Mouse (Mus musculus) heart, embryonic 13.5 days (tissue): ENCODE measurements around the gene Zfp692. TPM values are rescaled to one million over a fixed set of nuclear protein-coding genes. Genes with fewer than 3 reads are reported as not detected.

Experiments
- ATAC-seq: fragments of 200-750 bp; cut with Nextera tagmentation; 2 replicates; pipeline ENCODE4 v1.8.0; 2017; ENCODE audit warnings: moderate TSS enrichment; ENCODE audit not compliant: insufficient number of reproducible peaks, low FRiP score, low TSS enrichment; ENCODE audit errors: extremely low read depth
- H3K27ac ChIP-seq: fragments of 300-500 bp; sonication (generic); replicated peaks from 2 replicates; pipeline ENCODE4 v1.5.1; 2015; ENCODE audit warnings: moderate library complexity, mild to moderate bottlenecking, inconsistent platforms
- H3K27me3 ChIP-seq: fragments of 300-500 bp; sonication (generic); replicated peaks from 2 replicates; pipeline ENCODE4 v1.6.1; 2015; ENCODE audit warnings: mild to moderate bottlenecking, inconsistent platforms
- H3K36me3 ChIP-seq: fragments of 300-500 bp; sonication (generic); 2 replicates; pipeline ENCODE4 v1.6.1; 2015; ENCODE audit warnings: mild to moderate bottlenecking, inconsistent platforms
- H3K4me1 ChIP-seq: fragments of 300-500 bp; sonication (generic); 2 replicates; pipeline ENCODE4 v1.6.1; 2015; ENCODE audit warnings: inconsistent platforms
- H3K4me2 ChIP-seq: fragments of 300-500 bp; sonication (generic); 2 replicates; pipeline ENCODE4 v1.6.1; 2015; ENCODE audit warnings: inconsistent platforms, mild to moderate bottlenecking, moderate library complexity
- H3K4me3 ChIP-seq: fragments of 300-500 bp; sonication (generic); 2 replicates; pipeline ENCODE4 v1.5.1; 2015; ENCODE audit warnings: moderate library complexity, mild to moderate bottlenecking, inconsistent platforms
- H3K9ac ChIP-seq: fragments of 300-500 bp; sonication (generic); 2 replicates; pipeline ENCODE4 v1.6.1; 2015; ENCODE audit warnings: inconsistent platforms, mild to moderate bottlenecking, moderate library complexity
- H3K9me3 ChIP-seq: fragments of 300-500 bp; sonication (generic); 2 replicates; pipeline ENCODE4 v1.6.1; 2016; ENCODE audit warnings: inconsistent platforms
- WGBS: fragments of 180-500 bp; shearing (Covaris S2); methylation state at CpG from one replicate; pipeline ENCODE4 v1.1.7; 2015; ENCODE audit warnings: mixed read lengths; 5-methylcytosine and 5-hydroxymethylcytosine counted together
- polyA plus RNA-seq: library from polyadenylated mRNA; unstranded; fragments of >200 nt; fragmentation: Nextera tagmentation; extraction: Ambion mirVana; gene quantifications from 2 replicates; pipeline ENCODE4 v1.2.1, GENCODE M21; 2015

The Zfp692 gene
- polyA plus RNA-seq: 12.4 and 15.5 TPM in 2 replicates

DNA sequence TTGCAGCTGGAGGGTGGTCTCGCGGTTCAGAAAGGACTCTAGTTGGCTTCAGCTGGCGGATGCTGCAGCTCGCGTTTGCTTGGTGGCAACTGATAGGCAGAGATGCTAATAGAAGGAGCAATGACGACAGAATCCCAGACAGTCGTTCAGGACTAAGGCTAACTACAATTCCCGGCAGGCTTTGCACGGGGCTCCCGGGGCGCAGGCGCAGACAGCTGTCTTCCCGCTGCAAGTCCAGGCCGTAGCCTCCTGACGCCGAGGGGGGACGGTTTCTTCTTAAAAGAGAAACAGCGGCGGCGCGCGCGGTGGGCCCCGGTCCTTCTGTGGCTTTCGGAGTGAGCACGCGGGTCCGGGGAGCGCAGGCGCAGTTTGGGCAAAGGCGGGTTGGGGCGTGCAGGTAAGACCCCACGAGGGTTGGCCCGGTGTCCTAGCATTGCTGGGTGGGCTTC, at the start of gene Zfp692:
TSS of gene Zfp692 (plus strand) at position 210 of the 449 bp plus-strand sequence.
- peak within 1 kb of the TSS; percentile 82 for H3K9ac ChIP-seq
- H3K27ac ChIP-seq: peak within 1 kb of the TSS; percentile 28; the same call in 1 of the 2 replicates
- peaks cover 16% of the 10 kb centered on the region for H3K4me1 ChIP-seq
- H3K27me3 ChIP-seq: no peaks in the 10 kb centered on the region
- H3K36me3 ChIP-seq: peaks cover 15% of the 10 kb centered on the region; the same call in 1 of the 2 replicates
- WGBS: under 1% methylated on average over 34 of the region's 34 CpGs
- H3K4me3 ChIP-seq: peak within 1 kb of the TSS; percentile 66
- H3K9me3 ChIP-seq: no peaks in the 10 kb centered on the region
- peak within 1 kb of the TSS; percentile 79 for H3K4me2 ChIP-seq
- ATAC-seq: peak; percentile 52; the same call in 1 of the 2 replicates

DNA sequence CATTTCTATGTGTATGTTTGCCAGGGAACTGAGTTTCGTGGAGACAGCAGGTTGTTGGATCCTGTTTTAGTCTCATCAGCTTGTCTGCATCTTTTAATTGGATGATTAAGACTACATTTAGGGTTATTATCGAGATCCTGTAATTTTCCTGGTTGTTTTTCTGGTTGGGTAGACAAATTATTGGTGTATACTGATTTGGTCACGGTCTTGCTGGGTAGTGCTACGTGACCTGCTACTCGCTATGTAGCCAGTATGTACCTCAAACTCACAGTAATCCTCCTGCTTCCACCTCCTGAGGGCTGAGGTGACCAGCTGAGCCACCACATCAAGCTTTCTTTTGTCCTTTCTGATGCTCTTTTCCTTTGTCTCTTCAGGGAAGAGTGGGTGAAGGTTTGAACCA, 49.1 kb upstream of the Zfp692 start:
- H3K36me3 ChIP-seq: no peaks in the 10 kb centered on the region
- no peak overlapping the region for H3K9ac ChIP-seq
- H3K9me3 ChIP-seq: no peaks in the 10 kb centered on the region
- H3K4me3 ChIP-seq: no peak overlapping the region
- no peak for ATAC-seq
- 77% methylated on average over 5 of the region's 5 CpGs for WGBS
- no peaks in the 10 kb centered on the region for H3K27me3 ChIP-seq
- no peak overlapping the region for H3K4me2 ChIP-seq
- H3K4me1 ChIP-seq: no peaks in the 10 kb centered on the region
- H3K27ac ChIP-seq: no peak overlapping the region

DNA sequence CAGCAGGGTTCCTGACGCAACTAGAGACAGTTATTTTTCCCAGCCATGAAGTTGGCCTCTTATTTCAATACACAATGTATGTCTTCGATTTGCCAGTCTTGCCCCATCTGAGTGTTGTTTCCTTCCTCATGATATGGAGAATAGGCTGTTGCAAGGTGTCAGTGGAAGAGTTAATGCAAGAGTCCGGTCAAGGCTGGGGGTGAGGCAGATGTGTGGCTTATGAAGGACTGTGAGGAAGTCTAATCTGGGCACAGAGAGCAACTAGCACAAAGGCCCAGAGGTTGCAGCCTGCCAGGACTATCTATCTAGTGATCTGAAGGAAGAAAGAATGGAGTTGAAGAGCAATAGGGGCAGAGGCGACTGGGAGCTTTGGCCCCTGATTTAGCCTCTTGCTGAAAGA, 46.7 kb upstream of the Zfp692 start:
- no peaks in the 10 kb centered on the region for H3K9me3 ChIP-seq
- no peaks in the 10 kb centered on the region for H3K4me1 ChIP-seq
- H3K4me3 ChIP-seq: no peak overlapping the region
- H3K9ac ChIP-seq: no peak overlapping the region
- H3K27ac ChIP-seq: no peak overlapping the region
- WGBS: 75% methylated on average over 4 of the region's 4 CpGs
- H3K36me3 ChIP-seq: no peaks in the 10 kb centered on the region
- H3K4me2 ChIP-seq: no peak overlapping the region
- no peak for ATAC-seq
- no peaks in the 10 kb centered on the region for H3K27me3 ChIP-seq

DNA sequence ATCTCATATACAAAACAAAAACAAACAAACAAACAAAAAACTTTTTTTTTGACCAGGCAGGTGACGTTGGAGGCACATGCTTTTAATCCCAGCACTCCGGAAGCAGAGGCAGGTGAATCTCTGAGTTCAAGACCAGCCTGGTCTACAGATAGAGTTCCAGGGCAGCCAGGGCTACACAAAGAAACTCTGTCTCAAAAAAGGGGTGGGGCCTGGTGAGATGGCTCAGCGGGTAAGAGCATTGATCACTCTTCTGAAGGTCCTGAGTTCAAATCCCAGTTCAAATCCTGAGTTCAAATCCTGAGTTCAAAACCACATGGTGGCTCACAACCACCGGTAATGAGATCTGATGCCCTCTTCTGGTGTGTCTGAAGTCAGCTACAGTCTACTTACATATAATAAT, 45.0 kb upstream of the Zfp692 start:
- 81% methylated on average over 4 of the region's 4 CpGs for WGBS
- H3K4me2 ChIP-seq: no peak overlapping the region
- H3K36me3 ChIP-seq: no peaks in the 10 kb centered on the region
- H3K4me3 ChIP-seq: no peak overlapping the region
- H3K27me3 ChIP-seq: no peaks in the 10 kb centered on the region
- no peak overlapping the region for H3K9ac ChIP-seq
- H3K4me1 ChIP-seq: no peaks in the 10 kb centered on the region
- ATAC-seq: no peak
- no peak overlapping the region for H3K27ac ChIP-seq
- H3K9me3 ChIP-seq: no peaks in the 10 kb centered on the region

DNA sequence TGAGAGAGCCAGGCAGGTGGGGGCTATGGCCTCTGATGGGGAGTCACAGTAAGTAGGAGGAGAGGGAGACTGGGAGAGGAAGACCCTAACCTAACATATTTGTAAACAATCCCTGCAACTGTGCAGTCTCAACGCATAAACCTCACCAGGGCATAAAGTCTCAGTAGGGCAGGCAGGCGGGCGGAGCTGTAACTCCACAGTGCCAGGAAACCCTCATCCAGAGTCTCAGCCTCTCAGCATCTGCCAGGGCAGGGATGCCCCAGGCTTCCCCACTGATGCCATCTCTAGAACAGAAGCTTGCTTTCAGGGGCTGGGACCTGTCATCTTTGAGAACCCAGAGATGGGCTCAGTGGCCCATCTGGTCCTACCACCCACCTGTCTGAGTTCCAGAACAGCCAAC, 44.5 kb upstream of the Zfp692 start:
- Histone ChIP-seq H3K9ac (no peak overlapping the region), H3K4me2 (no peak overlapping the region), H3K36me3 (no peaks in the 10 kb centered on the region), H3K4me3 (no peak overlapping the region), H3K9me3 (no peaks in the 10 kb centered on the region), H3K4me1 (no peaks in the 10 kb centered on the region), H3K27ac (no peak overlapping the region), H3K27me3 (no peaks in the 10 kb centered on the region)
- WGBS: 88% methylated on average over 3 of the region's 3 CpGs
- ATAC-seq: no peak

DNA sequence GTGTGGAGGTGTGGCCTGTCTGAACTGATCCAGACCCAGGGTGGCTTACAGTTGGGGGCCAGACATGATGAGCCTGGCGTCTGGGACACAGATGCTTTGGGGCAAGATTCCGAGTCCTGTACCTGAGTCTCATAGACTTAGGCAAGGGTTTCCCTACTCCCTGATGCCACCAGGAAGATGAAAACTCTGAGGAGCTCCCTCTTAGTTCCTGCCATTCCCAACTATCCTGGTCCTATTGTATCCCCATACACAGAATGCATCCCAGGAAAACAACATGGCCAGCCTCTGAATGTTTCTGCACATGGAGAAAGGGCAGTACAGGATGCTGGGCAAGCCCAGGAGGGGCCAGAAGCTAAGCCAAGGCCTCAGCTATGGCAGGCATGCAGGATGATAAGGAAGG, 43.4 kb upstream of the Zfp692 start:
- no peak overlapping the region for H3K27ac ChIP-seq
- H3K27me3 ChIP-seq: no peaks in the 10 kb centered on the region
- 66% methylated on average over 2 of the region's 2 CpGs for WGBS
- H3K36me3 ChIP-seq: no peaks in the 10 kb centered on the region
- no peak overlapping the region for H3K4me2 ChIP-seq
- no peaks in the 10 kb centered on the region for H3K4me1 ChIP-seq
- ATAC-seq: no peak
- H3K9ac ChIP-seq: no peak overlapping the region
- no peak overlapping the region for H3K4me3 ChIP-seq
- H3K9me3 ChIP-seq: no peaks in the 10 kb centered on the region

DNA sequence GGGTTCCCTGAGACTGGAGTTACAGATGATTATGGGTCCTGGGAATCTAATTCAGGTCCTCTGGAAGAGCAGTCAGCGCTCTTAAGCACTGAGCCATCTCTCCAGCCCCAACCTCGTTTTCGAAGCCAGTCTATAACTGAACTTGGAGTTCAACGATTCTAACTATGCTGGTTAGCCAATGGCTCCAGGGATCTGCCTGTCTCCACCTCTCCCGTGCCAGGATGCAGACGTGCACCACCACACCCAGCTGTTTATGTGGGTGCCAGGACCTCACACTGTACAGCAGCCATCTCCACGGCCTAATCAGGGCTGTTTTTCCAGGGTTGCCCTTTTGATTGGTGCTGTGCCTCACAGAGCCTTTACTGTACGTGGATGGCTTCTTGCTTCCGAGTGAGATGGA, 42.3 kb upstream of the Zfp692 start:
- Histone ChIP-seq H3K9me3 (no peaks in the 10 kb centered on the region), H3K4me2 (no peak overlapping the region), H3K27me3 (no peaks in the 10 kb centered on the region), H3K27ac (no peak overlapping the region), H3K9ac (no peak overlapping the region), H3K4me1 (no peaks in the 10 kb centered on the region), H3K4me3 (no peak overlapping the region), H3K36me3 (no peaks in the 10 kb centered on the region)
- WGBS: 71% methylated on average over 9 of the region's 9 CpGs
- no peak for ATAC-seq

DNA sequence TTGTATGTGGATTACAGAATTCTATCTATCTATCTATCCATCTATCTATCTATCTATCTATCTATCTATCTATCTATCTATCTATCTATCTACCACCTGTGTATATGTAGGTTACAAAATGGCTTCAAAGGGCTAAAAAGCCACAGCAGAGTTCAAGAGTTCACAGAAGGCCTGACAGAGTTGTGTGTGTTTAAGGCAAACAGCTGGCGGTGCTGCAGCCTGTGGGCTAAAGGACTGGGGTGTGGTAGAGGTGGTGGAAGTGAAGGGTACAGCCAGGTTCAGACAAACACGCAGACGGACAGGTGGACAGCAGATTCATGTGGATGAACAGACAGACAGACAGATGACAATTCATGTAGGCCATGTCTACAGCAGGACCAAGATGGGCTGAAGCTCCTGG, 38.6 kb upstream of the Zfp692 start:
- Histone ChIP-seq H3K4me3 (no peak overlapping the region), H3K4me2 (no peak overlapping the region), H3K27ac (no peak overlapping the region), H3K9me3 (no peaks in the 10 kb centered on the region), H3K27me3 (peaks cover 11% of the 10 kb centered on the region; the same call in 1 of the 2 replicates), H3K36me3 (no peaks in the 10 kb centered on the region), H3K4me1 (no peaks in the 10 kb centered on the region), H3K9ac (no peak overlapping the region)
- 81% methylated on average over 3 of the region's 3 CpGs for WGBS
- no peak for ATAC-seq

DNA sequence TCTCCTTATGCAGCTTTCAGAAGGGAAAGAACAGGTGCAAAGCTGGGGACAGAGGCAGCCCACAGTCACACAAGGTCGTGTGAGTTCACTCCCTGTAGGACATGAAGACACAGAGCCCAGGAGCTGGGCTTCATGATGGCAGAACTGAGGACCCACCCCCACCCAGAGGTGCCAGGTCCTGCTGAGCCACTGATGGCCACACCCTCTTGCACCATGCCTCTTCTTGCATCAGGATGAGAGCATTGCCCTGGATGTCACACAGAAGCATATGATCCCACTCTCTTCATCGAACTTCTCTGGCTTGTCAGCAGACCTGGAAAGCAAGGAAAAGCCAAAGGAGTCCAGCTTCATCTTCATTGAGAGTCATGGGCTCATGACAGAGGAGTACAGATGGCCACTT, 32.3 kb upstream of the Zfp692 start, which contains the start of gene 4930438A08Rik:
TSS of gene 4930438A08Rik (plus strand) at position 228 of the 400 bp plus-strand sequence.
- Histone ChIP-seq H3K9me3 (no peaks in the 10 kb centered on the region), H3K36me3 (no peaks in the 10 kb centered on the region), H3K9ac (no peak within 1 kb of the TSS), H3K4me1 (no peaks in the 10 kb centered on the region), H3K27ac (no peak within 1 kb of the TSS), H3K27me3 (peaks cover 39% of the 10 kb centered on the region), H3K4me2 (no peak within 1 kb of the TSS), H3K4me3 (no peak within 1 kb of the TSS)
- WGBS: 60% methylated on average over 2 of the region's 2 CpGs
- ATAC-seq: no peak

DNA sequence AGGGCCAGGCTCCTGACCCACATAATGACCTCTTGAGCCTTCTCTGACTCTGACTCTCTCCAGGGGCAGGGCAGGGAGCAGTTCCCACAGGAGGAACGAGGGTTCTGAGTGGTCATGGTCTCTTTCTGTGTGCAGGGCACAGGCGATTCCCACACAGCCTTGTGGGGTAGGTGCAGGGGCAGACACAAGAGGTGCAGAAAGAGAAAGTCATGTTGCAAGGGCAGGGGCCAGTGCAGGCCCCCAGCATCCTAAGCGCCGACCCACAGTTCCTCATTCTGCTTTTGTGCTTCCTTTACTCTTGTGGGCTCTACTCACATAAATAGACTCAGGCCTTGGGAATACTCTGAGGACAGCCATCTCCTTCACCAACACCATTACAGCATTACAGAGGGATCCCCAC, 31.1 kb upstream of the Zfp692 start:
- Histone ChIP-seq H3K4me1 (no peaks in the 10 kb centered on the region), H3K27me3 (peaks cover 38% of the 10 kb centered on the region), H3K9me3 (no peaks in the 10 kb centered on the region), H3K4me2 (no peak overlapping the region), H3K27ac (no peak overlapping the region), H3K4me3 (no peak overlapping the region), H3K9ac (no peak overlapping the region), H3K36me3 (no peaks in the 10 kb centered on the region)
- WGBS: 73% methylated on average over 4 of the region's 4 CpGs
- no peak for ATAC-seq

DNA sequence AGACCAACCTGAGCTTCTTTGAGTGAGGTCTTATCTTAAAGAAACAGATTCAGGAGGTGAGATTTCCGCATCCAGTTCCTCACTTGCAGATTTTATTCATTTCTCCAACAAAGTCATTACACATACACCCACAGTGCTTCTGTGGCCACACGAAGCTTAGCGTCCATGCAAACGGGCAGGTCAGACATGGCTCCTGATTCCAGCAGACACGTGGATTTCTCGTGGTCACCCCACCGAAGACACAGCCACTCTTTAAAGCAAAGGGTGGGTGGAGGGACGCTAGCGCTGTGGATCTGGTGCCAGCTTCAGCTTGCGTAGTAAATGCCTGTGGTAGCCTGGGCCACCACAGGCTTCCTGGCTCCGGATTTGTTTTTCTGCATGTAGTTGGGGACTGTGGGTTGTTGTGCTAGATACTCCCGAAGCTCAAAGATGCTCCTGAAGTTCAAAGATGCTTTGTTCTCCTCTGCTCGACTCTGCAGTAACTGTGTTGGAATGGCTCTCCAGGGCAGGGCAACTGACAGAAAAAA, 24.8 kb upstream of the Zfp692 start:
- no peak overlapping the region for H3K9ac ChIP-seq
- no peak for ATAC-seq
- H3K27me3 ChIP-seq: peaks cover 43% of the 10 kb centered on the region
- H3K4me3 ChIP-seq: no peak overlapping the region
- no peak overlapping the region for H3K27ac ChIP-seq
- WGBS: 80% methylated on average over 13 of the region's 13 CpGs
- H3K4me1 ChIP-seq: no peaks in the 10 kb centered on the region
- H3K9me3 ChIP-seq: no peaks in the 10 kb centered on the region
- no peak overlapping the region for H3K4me2 ChIP-seq
- no peaks in the 10 kb centered on the region for H3K36me3 ChIP-seq

DNA sequence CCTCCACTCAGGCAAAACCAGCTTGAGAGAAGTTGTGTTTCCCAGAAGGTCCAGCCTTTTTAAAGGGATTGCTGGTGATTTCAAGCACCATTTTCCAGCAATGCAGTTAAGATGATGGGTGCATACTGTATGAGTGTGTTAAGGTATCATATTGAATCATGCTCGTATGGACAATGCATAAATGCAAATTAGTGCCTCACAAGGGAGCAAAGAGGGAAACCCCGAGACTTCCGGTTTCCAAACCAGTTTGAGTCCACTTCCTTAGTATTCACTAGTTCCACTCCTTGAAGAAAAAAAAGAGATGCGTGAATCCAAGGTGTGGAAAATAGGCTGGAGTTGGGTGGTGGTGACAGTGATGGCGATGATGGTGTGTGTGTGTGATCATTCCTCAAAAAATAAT, 24.4 kb upstream of the Zfp692 start:
- Histone ChIP-seq H3K4me1 (no peaks in the 10 kb centered on the region), H3K36me3 (no peaks in the 10 kb centered on the region), H3K27ac (no peak overlapping the region), H3K9ac (no peak overlapping the region), H3K9me3 (no peaks in the 10 kb centered on the region), H3K4me2 (no peak overlapping the region), H3K27me3 (peaks cover 38% of the 10 kb centered on the region), H3K4me3 (no peak overlapping the region)
- WGBS: 77% methylated on average over 5 of the region's 5 CpGs
- no peak for ATAC-seq
